Mouse (Mus musculus) right cerebral cortex, postnatal 14 days (tissue): ENCODE measurements around the gene Cab39l.

Experiments
- DNase-seq: peaks from one replicate; pipeline ENCODE4 v3.0.0; 2022

Cab39l gene

DNA sequence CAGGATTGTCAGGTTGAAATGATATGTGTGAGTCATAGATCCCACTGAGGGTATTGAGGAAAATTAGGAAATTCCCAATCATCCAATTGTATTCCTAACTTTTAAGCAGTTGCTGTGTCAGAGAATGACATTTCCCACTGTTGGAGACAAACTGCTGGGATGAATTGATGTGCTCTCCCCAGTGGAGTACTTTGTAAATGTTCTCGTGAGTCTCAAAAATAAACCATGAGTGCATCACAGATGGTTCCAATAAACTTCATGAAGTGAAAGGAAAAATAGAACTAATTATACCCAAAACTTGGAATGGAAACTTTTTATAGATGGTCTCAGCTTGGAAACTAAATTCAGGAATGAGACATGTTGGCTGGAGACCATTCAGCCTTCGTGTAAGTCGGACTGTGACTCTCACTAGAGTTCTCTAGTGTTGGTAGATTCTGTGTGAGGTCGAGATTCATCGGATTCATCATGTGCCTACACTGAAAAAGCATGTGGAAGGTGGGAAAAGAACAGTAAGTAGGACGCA is 73.2 kb downstream of the Cab39l start:
- no peak for DNase-seq

DNA sequence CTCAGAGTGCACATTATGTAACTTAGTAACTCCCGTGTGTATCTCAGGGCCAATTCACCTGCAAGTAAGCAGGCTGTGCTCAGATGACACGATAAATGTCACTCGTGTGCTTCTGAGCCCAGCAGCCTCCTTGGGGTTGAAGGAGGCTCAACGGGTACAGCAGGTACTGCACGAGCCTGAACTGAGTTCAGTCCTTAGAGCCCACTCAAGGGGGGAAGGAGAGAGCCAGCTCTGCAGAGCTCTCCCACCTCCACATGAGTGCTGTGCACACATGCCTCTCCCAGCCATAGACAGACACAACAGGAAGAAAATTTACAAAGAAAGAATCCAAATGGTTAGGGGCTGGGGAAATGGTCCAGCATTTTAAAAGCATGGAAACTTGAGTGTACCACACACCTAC is 85.1 kb downstream of the Cab39l start:
- DNase-seq: no peak

DNA sequence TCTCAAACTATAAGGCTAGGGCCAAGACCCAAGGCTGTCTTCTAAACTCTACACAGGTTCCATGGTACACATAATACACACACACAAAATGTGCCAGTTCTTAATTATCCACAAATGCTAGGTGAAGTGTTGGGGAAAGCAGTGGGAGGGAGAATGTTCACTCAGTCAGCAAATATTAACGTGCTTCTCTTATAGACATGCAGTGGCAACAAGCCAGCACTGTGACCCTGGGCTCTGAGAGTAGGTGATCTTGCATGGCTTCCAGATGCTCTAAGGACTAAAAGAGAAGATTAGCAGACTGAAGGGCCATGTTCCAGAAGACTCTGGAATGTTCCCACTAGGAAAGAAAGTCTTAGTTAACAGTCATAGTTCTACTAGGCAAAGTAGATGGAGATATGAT is 90.0 kb downstream of the Cab39l start:
- DNase-seq: no peak

DNA sequence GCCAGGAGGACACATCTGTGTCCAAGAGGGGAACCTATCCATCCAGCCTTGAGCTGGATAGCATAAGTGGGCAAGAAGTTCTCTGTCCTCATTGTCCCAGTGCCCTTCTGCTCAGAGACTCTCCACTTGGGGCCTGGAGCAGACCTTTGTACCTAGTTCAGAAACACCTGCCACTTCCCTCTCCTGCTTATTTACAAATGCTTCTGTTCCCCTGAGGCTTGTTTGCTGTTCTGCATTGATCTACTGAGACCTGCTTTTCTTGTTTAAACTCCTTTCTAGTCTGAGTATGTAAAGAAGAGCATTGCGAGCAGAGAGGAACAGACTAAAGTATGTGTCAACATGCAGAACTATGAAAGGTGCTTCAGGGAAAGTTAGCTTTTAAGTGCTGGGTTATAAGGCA is 92.2 kb downstream of the Cab39l start:
- DNase-seq: no peak

DNA sequence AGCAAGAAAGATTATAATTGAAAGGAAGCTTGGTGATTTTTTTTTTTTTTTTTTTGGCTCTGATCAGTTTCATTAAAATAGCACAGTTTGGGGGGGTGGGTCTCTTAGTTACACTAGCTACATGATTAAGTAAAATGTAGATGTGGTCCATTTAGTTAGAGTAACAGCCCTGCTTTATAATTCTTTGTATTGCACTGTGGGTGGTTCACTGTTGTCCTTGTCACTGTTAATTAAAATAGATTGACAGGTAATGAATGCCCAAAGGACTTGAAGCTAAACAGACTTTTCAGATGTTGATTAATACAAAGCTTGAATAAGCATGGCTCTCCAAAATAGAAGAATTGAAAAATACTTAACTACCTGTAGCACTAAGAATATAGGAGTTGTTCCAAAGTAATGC is 93.1 kb downstream of the Cab39l start:
- no peak for DNase-seq

DNA sequence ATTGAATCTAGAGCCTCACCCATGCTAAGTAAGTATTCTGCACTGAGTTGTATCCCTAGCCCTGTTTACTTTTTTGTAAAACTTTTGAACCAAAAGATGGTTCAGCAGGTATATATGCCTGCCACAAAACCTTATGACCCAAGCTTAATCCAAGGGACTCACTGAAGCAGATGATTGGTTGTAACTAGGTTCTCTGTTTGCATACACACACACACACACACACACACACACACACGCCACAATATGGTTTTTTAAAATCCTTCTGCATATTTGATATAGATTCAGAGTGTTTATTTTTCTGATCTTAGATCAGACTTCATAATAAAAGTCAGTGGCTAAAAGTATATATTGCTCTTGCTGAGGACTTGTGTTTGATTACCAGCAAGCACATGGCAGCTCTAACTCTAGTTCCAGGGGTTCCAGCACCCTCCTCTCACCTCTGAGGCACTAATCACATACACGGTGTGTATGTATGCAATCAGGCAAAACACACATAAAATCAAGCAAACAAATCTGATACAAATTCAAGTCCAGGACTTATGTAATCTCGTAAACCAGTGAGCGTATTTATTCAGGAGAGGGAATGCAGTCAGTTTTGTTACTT is 97.2 kb downstream of the Cab39l start:
- no peak for DNase-seq

DNA sequence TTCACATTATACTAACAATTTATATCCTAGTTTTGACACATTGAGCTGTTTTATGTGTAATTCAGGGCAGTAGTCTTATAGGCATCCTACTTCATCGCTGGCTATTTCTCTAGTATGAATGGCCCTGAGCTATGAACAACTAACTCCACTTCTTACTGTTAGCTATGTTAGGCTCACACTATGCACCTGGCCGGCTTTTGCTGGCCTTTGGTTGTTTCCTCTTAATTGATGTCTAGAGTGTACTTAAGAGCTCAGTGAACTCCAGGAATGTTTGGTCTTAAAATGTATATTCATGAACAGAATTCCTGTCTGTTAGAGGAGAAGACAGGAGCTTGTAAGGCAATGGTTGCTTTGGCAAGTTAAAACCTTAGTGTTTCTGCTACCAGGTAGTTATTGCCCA is 99.5 kb downstream of the Cab39l start:
- no peak for DNase-seq

DNA sequence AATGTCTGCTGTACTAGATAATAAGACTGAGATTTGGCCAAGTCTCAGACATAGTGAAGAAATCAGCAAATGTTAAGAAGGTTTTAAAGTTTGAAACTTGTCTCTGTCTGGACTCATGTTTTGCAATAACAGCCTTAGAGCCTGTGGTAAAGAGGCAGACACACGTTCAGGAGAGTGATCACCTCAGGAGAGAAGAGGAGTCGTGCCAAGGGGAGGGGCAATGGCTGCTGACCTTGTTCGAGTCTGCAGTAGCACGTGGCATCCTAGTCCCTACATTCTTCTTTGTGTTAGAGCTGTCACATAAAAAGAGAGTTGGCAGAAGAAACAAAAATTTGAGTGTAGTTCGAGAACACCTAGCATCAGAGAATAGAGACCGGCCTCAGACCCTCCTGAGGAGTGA is 100.0 kb downstream of the Cab39l start:
- DNase-seq: no peak

DNA sequence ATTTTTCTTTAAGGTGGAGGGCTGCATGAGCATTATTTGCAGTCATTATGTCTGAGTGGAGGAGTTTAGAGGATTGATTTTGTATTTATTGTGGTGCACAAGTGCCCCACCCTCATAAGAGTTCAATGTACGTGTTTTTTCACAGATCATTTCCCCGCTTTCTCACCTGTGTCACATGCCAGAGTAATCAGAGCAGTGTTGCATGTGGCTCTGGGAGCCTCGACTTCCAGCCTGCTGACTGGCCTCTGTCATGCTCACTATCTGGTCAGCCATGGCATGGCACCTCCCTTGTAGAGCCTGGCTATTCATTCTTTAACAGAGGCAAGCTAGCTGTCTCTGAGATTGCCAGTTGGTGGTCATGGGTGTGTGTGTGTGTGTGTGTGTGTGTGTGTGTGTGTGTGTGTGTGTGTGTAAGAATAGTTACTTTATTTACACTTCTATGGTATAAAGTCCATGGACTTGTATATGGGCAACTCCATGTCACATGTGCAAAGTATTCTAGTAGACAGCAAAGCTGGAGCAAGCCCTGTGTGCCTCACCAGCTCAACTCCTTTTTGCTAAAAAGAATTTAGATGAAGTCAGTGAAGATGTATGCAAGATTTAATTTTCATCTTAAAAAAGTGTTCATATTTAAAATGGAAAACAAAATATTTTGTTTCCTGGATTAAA is 102.5 kb downstream of the Cab39l start:
- no peak for DNase-seq

DNA sequence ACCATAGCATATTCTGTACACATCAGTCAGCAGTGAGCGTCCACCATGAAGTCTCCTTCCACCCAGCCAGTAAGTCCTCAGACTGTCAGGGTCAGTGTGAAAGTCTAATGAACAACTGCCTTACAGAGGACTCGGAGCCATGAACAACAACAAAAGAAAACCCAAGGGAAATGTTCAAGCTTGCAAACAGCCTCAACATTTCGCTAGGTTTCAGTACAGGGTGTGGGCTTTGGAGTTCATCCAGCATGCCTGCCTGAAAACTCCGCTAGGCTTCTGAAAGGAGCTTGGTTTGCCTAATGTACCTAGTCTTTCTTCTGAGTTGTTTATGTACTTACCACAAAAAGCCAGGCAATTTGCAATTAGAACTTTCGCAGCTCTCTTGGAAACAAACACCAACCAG is 103.2 kb downstream of the Cab39l start:
- no peak for DNase-seq

DNA sequence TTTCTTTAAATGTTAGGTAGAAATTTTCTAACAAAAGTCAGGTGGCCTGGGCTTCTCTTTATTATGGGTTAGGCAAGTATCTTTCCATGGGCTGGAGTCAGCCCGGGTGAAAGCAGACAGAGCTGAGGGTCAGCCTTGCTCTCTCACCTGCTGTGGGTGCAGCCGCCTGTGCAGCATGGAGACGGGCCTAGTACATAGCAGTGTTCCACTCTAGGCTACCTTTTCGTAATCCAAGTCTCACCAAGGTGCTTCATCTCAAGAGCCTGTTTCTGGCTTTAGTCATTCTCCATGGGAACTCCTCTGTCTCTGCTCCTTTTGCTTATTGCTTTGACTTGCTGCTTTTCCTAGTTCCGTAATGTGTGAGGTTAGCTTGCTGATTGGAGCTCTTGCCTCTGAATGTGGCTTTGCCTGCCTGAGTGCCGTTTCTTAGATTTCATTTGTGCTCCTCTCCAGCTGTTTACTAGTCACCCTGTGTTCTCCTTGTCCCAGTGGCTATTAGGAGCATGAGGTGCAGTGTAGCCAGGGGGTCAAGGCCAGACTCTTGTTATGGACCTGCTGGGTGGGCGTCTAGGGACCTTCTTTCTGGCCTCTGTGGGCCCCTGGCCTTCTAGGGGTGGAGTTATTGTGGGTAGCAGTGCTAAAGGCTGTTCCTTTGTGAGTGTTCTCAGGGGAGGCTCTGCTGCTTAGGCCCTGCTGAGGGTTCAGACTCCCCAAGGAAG is 105.5 kb downstream of the Cab39l start:
- no peak for DNase-seq

DNA sequence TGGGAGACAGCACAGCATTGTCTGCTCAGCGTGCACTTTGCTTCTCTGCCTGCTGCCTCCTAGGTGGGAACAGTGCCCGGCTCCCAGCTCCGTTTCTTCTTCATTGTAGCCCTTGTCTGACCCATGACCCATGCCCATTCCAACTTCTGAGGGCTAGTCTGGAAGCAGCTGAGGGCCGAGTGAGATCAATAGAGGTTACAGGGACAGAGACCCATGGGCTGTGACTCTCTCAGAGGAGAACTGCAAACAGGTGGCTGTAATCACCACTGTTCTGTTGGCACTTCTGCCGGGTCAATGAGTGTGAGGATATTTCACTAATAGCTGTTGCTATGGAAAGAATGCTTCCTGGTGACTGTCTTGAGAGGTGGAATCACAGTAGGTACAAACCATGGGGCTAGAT is 106.8 kb downstream of the Cab39l start:
- no peak for DNase-seq

DNA sequence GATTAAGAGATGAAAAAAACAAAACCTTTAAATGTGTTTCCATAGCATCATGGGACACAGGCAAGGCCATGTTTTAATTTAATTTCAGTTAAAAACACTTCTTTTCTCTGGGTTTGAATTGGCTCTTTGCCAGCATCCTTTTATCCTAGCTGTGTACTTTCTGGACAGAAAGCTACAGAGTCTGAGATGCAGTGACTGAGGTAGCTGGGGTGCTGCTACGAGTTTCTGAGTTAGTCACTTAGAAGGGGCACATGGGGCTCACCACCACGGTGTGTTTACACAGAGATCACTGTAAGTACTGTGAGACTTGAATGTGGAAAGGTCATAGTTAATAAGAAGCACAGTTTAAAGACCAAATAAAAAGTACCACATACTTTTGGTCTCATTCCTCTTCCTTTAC is 107.8 kb downstream of the Cab39l start:
- DNase-seq: no peak

DNA sequence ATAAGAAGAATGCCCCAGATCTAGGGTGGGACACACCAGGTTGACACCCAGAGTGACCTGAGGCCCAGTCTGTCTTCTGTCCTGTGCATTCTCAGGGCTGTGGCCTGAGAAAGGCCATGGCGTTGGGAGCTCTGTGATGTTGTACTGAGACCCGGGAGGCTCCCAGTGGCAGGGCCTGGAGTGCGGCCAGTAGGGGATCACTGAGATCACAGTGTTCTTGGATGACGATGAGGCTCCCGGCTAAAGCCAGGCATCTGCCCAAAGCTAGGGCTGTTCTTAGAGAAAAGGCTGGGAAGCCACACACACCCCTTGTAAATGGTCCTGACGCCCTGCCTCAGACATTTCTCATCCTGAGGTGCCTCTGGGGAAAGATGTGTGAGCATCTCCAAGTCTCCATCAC is 108.3 kb downstream of the Cab39l start:
- no peak for DNase-seq

DNA sequence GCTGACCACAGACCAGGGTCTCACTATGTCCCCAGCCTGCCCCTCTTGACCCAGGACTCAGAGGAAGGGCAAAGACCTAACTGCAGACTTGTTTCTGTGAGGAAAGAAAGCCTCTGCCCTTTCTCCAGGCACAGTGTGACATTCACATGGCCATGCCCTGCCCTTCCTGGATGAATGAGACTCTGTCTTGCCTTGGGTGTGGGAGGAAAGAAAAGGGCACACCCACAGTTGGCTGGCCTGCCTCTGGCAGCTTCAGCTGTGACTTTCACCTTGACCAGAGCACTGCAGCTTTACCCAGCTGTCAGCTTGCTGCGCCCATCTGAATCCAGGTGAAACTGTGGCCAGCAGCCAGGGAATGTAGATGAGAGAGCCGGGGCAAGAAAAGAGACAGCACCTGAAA is 110.1 kb downstream of the Cab39l start:
- DNase-seq: no peak

DNA sequence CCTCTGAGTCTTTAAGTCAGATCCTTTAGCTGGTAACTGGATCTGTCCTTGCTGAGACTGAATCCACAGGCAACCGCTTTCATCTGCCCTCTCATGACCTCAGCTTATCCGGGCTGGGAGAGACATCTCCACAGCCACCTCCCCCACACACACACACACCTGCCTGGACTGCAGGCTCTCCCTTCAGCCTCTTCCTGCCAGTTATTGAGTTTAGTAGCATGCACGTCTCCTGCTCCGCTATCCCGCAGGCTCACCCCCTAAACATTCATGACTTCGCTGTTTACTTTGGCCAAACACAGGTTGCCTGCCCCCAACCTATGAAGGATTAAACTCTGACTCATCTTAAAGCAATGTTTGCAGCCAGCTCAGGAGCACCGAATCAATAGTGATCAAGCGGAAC is 111.2 kb downstream of the Cab39l start:
- no peak for DNase-seq

DNA sequence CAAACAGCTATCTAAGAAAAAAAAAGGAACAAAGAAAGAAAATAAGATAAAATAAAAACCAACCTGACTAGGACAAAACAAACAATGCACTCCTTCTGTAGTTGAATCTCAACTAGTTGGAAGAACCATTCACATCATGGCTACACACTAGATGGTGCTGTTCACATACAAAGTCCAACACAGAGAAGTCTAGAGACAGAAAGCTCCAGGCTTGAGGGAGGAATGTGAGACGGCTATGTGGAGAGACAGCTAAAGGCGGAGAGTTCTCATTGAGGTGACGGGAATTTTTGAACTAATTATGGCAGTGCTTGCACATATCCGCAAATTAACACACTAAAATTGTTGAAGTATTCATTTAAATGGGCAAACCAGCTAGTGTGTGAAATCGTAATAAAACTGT is 113.3 kb downstream of the Cab39l start:
- no peak for DNase-seq

DNA sequence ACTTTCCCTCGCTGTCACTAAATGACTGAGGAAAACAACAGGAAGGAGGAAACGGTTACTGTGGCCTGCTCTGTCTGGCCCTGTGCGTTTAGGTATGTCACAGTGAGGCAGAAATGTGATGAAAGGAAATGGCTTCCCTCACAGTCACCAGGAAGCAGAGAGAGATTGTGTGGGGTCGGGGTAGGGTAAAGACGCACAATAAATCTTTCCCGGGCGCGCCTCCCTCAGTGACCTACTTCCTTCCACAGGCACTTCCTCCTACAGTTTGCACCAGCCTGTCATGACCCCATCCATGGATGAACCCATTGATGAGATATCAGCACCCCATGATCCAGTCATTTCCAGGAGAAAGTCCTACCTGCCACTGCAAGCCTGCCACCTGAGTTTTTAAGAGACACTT is 114.2 kb downstream of the Cab39l start:
- no peak for DNase-seq

DNA sequence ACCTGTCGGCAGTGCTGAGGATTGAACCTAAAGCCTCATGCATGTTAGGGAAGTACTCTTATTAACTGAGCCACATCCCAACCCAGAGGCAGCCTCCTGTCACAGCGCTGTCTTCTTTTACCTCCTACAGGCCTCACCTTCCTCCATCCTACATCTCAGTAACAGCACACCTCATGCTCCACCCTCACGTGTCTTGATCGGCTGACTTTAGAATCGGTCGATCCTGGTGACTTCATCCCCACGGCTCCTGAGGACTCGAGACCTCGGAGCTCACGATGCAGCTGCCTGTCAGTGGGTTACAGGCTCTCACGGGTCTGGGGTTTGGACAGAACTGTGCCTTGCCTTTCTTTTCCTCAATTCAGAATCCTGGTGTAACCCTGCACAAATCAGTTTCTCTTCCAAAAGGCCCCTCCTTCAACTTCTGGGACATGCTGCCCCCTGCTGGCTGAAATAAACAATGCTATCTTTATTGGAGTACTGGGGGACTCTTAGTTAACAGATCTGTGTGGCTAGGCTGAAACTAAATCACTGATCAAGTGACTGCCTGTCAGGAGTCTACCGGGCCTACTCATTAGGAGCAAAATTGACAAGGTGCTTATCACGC is 115.3 kb downstream of the Cab39l start:
- peak; percentile 74 for DNase-seq

DNA sequence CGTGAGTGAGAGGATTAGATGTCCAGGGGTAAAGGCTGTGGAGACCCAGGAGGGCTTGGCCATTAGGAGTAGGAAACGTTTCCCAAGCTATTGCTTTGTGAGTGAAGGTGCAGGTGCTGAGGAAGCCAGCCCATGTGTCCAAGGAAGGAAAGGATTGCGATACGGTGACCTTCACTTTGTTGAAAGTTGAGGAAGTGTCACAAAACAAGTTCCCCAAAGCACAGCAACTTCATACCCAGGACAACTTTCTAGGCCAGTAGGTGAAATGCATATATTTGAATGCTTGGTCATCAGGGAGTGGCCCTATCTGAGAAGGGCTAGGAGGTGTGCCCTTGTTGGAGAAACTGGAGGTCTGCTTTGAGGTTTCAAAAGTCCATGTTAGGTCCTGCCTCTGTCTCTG is 116.3 kb downstream of the Cab39l start:
- DNase-seq: no peak

DNA sequence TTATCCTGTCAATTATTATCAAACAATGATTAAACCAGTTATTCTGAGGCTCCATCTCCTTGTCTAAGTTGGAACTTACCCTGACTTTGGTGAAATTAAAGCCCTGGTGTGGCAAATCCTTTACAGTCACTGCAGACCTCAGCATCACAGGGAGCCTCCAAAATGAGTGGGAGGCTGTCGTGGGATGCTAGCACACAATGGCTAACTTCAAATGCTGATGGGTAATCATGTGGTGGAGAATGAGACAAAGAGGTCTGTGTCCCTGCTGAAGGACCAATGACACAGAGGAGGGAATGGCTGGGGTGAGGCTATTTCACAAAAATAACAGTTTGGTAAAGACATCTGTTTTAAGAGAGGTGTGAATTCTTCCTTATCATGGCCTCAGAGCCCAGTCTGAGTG is 117.1 kb downstream of the Cab39l start:
- DNase-seq: no peak

DNA sequence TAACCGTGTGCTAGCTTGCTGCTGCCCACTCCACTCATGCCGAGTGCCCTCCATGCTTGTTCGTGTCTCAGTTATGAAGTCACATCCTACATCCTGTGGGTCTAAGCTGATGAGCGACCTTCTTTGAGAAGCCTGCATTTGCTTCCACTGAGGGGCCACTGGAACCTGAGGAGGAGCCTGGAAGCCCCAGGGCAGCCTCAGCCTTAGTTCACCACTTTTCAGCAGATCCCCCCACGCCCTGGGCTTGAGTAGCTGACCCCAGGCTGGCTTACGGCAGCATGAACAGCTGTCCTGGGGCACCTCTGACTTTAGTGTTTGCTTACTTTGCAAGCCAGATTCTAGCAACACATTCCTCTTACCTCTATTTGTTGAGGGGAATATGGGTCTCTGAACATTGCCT is 126.0 kb downstream of the Cab39l start:
- no peak for DNase-seq

DNA sequence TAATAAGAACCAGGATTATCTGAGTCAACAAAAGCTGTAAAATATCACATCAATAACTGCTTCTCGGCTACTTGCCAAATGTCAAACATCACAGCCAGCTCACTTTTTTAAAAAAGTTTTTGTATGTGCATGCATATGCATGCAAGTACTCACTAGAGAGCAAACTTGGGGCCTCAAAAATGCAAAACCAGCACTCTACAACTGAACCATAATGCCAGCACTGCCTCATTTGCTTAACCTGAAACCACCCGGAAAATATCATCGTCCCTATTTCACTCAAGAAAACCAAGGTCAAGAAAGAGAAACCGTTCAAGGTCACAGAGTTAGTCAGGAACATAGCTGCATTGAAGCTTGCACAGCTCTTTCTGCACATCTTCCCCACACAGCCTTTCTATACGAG is 135.6 kb downstream of the Cab39l start:
- no peak for DNase-seq

DNA sequence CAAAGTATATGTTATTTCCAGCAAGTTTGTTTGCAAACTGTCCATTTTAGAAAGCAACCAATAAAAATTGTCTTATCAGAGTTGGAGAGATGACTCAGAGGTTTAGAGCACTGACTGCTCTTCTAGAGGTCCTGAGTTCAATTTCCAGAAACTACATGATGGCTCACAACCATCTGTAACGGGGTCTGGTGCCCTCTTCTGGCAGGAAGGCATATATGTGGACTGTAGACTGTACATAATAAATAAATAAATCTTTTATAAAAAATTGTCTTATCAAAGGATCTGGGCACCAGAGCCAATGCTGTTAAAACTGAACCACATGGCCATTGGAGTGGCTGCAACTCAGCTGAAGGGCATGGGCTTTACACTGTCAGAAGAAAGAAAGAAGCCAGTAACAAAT is 149.8 kb downstream of the Cab39l start:
- DNase-seq: peak; percentile 26
